In genomic region chr7:37484946-37485345, GRCm38 (mm10) we compare ENCODE assay signal across 22 mouse cellular contexts.
"Had no signal": no experiment of that assay in that cellular context is flagged by ENCODE, and none has a peak within 500 bp of the region (broad histone marks: within the 10 kb centered on the region; RNA-seq: fewer than 3 reads in every experiment).

No protein-coding gene starts in this region.

- H3K4me2 ChIP-seq: heart, embryonic 12.5 days; hindbrain, embryonic 12.5 days; hindbrain, embryonic 14.5 days; intestine, embryonic 15.5 days; limb, embryonic 12.5 days had no signal

- H3K9ac ChIP-seq: heart, embryonic 12.5 days; hindbrain, embryonic 12.5 days; hindbrain, embryonic 14.5 days; intestine, embryonic 15.5 days; limb, embryonic 12.5 days had no signal

- H3K36me3 ChIP-seq: heart, embryonic 10.5 days; heart, embryonic 12.5 days; intestine, embryonic 15.5 days; limb, embryonic 10.5 days; limb, embryonic 12.5 days had no signal

- ATAC-seq: hindbrain, embryonic 16.5 days; inflammation-experienced regulatory T-cells, adult 6 months; intestine, embryonic 15.5 days; intestine, postnatal 0 days had no signal

- H3K9me3 ChIP-seq: heart, embryonic 10.5 days; heart, embryonic 12.5 days; hindbrain, embryonic 10.5 days; hindbrain, embryonic 12.5 days; intestine, embryonic 15.5 days; limb, embryonic 10.5 days; limb, embryonic 12.5 days had no signal

- H3K4me3 ChIP-seq: heart, embryonic 10.5 days; heart, embryonic 12.5 days; hindbrain, embryonic 10.5 days; hindbrain, embryonic 12.5 days; intestine, embryonic 15.5 days; layer of hippocampus, adult 2 months; left cerebral cortex, adult 2 months; limb, embryonic 10.5 days; limb, embryonic 12.5 days had no signal

- H3K27ac ChIP-seq: heart, embryonic 10.5 days; hindbrain, embryonic 12.5 days; hindbrain, embryonic 14.5 days; intestine, embryonic 15.5 days; layer of hippocampus, adult 2 months; left cerebral cortex, adult 2 months; limb, embryonic 10.5 days; limb, embryonic 12.5 days had no signal

- DNase-seq: gastrocnemius, postnatal 25 days; heart, adult 18-20 months; heart, postnatal 10 days; heart, postnatal 4 days; kidney, adult 18-20 months; kidney, adult 8-10 months; kidney, postnatal 10 days; kidney, postnatal 25 days; kidney, postnatal 4 days had no signal

- H3K4me1 ChIP-seq: heart, embryonic 10.5 days; heart, embryonic 12.5 days; intestine, embryonic 15.5 days had no signal

- H3K27me3 ChIP-seq: heart, embryonic 12.5 days; hindbrain, embryonic 12.5 days; intestine, embryonic 15.5 days had no signal
